Mouse (Mus musculus): ENCODE results near the gene Lgals4.

- TF ChIP-seq EP300 (IDR thresholded peaks at IDR 0.05; ENCODE audit: low read depth) (peak; percentile 53), CTCF (IDR thresholded peaks at IDR 0.05; ENCODE audit: low read depth) (peak; percentile 58)
Measured at GRCm38 (mm10) chr7:28810107-28811066, 23.3 kb upstream of the Lgals4 start.

Data from liver, embryonic 14.5 days (tissue).